Mouse (Mus musculus) megakaryocyte, embryonic 14.5 days (primary cell): ENCODE measurements at regions not wholly inside any gene's neighbourhood (a gene's known extent, or its start where the extent isn't known, plus 50 kb on each side); places are given as distances from the start of the nearest gene placed in this dataset.

Experiments used
- FLI1 ChIP-seq: IDR thresholded peaks from 2 replicates; pipeline ENCODE4 v1.6.1; 2012; ENCODE audit warnings: low read length, inconsistent platforms, mixed read lengths
- GATA1 ChIP-seq: IDR thresholded peaks from 3 replicates; pipeline ENCODE4 v1.6.1; 2012; ENCODE audit warnings: mixed read lengths, low read length, inconsistent platforms, borderline replicate concordance

DNA sequence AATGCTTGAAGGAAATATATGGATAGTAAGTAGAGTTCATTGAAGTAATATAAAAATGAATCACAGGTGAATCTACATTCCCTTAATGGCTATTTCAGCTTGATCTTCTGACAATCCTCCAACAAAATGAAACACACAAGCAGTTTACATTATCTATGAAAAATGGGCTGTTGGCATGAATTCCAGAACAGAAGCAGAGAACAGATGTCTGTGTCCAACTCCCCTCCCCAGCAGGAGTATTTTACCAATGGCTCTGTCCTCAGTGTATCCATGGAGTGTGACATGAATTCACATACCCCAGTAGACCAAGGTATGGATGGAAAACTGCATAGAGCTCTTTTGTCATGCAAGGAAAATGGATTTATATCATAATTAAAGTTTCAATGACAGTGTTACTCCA, 370.3 kb upstream of the BC052040 start:
- no peak for TF ChIP-seq GATA1
- no peak for TF ChIP-seq FLI1
